Mouse (Mus musculus) small intestine, adult 2 months (tissue): ENCODE results near the gene Alg10b. TPM values are rescaled to one million over a fixed set of nuclear protein-coding genes. Genes with fewer than 3 reads are reported as not detected.

Experiments
- H3K27ac ChIP-seq: fragments of 200-500 bp; 2 replicates; pipeline ENCODE4 v1.5.1; 2012; ENCODE audit warnings: low read depth, low read length, control low read depth, inconsistent platforms; ENCODE audit not compliant: insufficient read depth
- H3K27me3 ChIP-seq: fragments of 200-500 bp; 2 replicates; pipeline ENCODE4 v1.6.1; 2012; ENCODE audit warnings: mild to moderate bottlenecking, moderate library complexity, low read length, inconsistent platforms; ENCODE audit not compliant: control insufficient read depth, insufficient read depth
- H3K36me3 ChIP-seq: fragments of 200-500 bp; 2 replicates; pipeline ENCODE4 v1.6.1; 2012; ENCODE audit warnings: mild to moderate bottlenecking, low read length, control low read depth, inconsistent platforms; ENCODE audit not compliant: control insufficient read depth, insufficient read depth
- H3K4me1 ChIP-seq: fragments of 200-500 bp; 2 replicates; pipeline ENCODE4 v1.6.1; 2012; ENCODE audit warnings: low read length, inconsistent platforms, mixed read lengths; ENCODE audit not compliant: control insufficient read depth, insufficient read depth, insufficient read length
- H3K4me3 ChIP-seq: fragments of 200-500 bp; 2 replicates; pipeline ENCODE4 v1.5.1; 2012; ENCODE audit warnings: low read depth, mild to moderate bottlenecking, control low read depth, inconsistent platforms, low read length, moderate library complexity
- CTCF ChIP-seq: fragments of 200-500 bp; IDR thresholded peaks from 2 replicates; pipeline ENCODE4 v1.5.1; 2012; ENCODE audit warnings: low read depth, mild to moderate bottlenecking, control low read depth, inconsistent platforms, low read length, moderate library complexity, mixed read lengths; ENCODE audit not compliant: insufficient replicate concordance, insufficient read length; ENCODE audit errors: extremely low read depth
- POLR2A ChIP-seq: fragments of 200-500 bp; IDR thresholded peaks from 2 replicates; pipeline ENCODE4 v1.6.1; 2012; ENCODE audit warnings: low read depth, mild to moderate bottlenecking, control low read depth, inconsistent platforms, low read length, moderate library complexity
- WGBS: fragments of 180-500 bp; shearing (Covaris S2); methylation state at CpG from one replicate; pipeline ENCODE4 v1.1.7; 2018; 5-methylcytosine and 5-hydroxymethylcytosine counted together
- polyA plus RNA-seq: library from polyadenylated mRNA; depleted of rRNA; stranded (reverse); fragments of >200 nt; gene quantifications from 2 replicates; pipeline ENCODE4 v1.2.3, GENCODE M21; 2012

Gene Alg10b
- polyA plus RNA-seq, 1 experiment, result 2.7 TPM

- no peaks in the 10 kb centered on the region; the same call in 1 of the 2 replicates for H3K4me1 ChIP-seq
- WGBS, result 63% methylated on average over 4 of the region's 4 CpGs
- no peak overlapping the region for H3K27ac ChIP-seq
- TF ChIP-seq CTCF (peak; percentile 53; the same call in 1 of the 2 replicates), POLR2A (no peak)
- peaks cover 20% of the 10 kb centered on the region for H3K36me3 ChIP-seq
- H3K27me3 ChIP-seq, result no peaks in the 10 kb centered on the region
- H3K4me3 ChIP-seq, result no peak overlapping the region
Observed at GRCm38 (mm10) chr15:90225058-90225575, 1.0 kb downstream of the Alg10b start.

- no peak overlapping the region for H3K27ac ChIP-seq
- H3K27me3 ChIP-seq, result no peaks in the 10 kb centered on the region
- 46% methylated on average over 2 of the region's 2 CpGs for WGBS
- H3K4me3 ChIP-seq, result no peak overlapping the region
- no peaks in the 10 kb centered on the region for H3K4me1 ChIP-seq
- TF ChIP-seq POLR2A (no peak), CTCF (no peak)
- H3K36me3 ChIP-seq, result peaks cover 6% of the 10 kb centered on the region
Observed at GRCm38 (mm10) chr15:90237657-90238056, 13.5 kb downstream of the Alg10b start.

GRCm38 (mm10) chr15:90244081-90244480, 20.0 kb downstream of the Alg10b start:
- TF ChIP-seq CTCF (no peak), POLR2A (no peak)
- Histone ChIP-seq H3K4me1 (no peaks in the 10 kb centered on the region), H3K27me3 (no peaks in the 10 kb centered on the region), H3K27ac (no peak overlapping the region), H3K4me3 (no peak overlapping the region), H3K36me3 (no peaks in the 10 kb centered on the region)
- WGBS, result 88% methylated on average over 5 of the region's 5 CpGs

GRCm38 (mm10) chr15:90249694-90250093, 25.6 kb downstream of the Alg10b start:
- Histone ChIP-seq H3K4me1 (no peaks in the 10 kb centered on the region), H3K27me3 (no peaks in the 10 kb centered on the region), H3K4me3 (no peak overlapping the region), H3K27ac (no peak overlapping the region), H3K36me3 (no peaks in the 10 kb centered on the region)
- no peak for TF ChIP-seq CTCF
- TF ChIP-seq POLR2A, result no peak
- WGBS, result 44% methylated on average over 3 of the region's 3 CpGs

GRCm38 (mm10) chr15:90282876-90283275, 58.8 kb downstream of the Alg10b start:
- Histone ChIP-seq H3K4me1 (no peaks in the 10 kb centered on the region), H3K36me3 (no peaks in the 10 kb centered on the region), H3K27ac (no peak overlapping the region), H3K4me3 (no peak overlapping the region), H3K27me3 (no peaks in the 10 kb centered on the region)
- 85% methylated on average over 7 of the region's 7 CpGs for WGBS
- TF ChIP-seq POLR2A, result no peak
- no peak for TF ChIP-seq CTCF
